Mouse (Mus musculus) G1E (cell line): Measurements from ENCODE around the gene Btbd2. TPM values are rescaled to one million over a fixed set of nuclear protein-coding genes. Genes with fewer than 3 reads are reported as not detected.

Experiments
- ATAC-seq: 2 replicates; pipeline ENCODE4 v1.8.0; 2016; ENCODE audit warnings: mild to moderate bottlenecking; ENCODE audit not compliant: insufficient number of reproducible peaks, poor library complexity, low FRiP score, severe bottlenecking; ENCODE audit errors: extremely low read depth
- DNase-seq: peaks from one replicate; pipeline ENCODE4 v3.0.0; 2012; ENCODE audit warnings: low spot score
- H3K27me3 ChIP-seq: 2 replicates; pipeline ENCODE4 v1.6.1; 2012; ENCODE audit warnings: mild to moderate bottlenecking, low read length, inconsistent platforms; ENCODE audit not compliant: insufficient read depth
- H3K36me3 ChIP-seq: replicated peaks from 2 replicates; pipeline ENCODE3; 2012; ENCODE audit warnings: mild to moderate bottlenecking, inconsistent platforms
- H3K4me1 ChIP-seq: 2 replicates; pipeline ENCODE4 v1.6.1; 2012; ENCODE audit warnings: low read depth, low read length, inconsistent platforms, mixed read lengths; ENCODE audit not compliant: insufficient read depth
- H3K4me3 ChIP-seq: 2 replicates; pipeline ENCODE4 v1.5.1; 2012; ENCODE audit warnings: low read depth, mild to moderate bottlenecking, inconsistent platforms, low read length, moderate library complexity, mixed read lengths
- H3K9me3 ChIP-seq: replicated peaks from 2 replicates; pipeline ENCODE4 v1.6.1; 2012; ENCODE audit warnings: inconsistent platforms
- CTCF ChIP-seq: IDR thresholded peaks from 2 replicates; pipeline ENCODE4 v1.5.1; 2012; ENCODE audit warnings: low read depth, low read length, inconsistent platforms, mixed read lengths
- GATA1 ChIP-seq: IDR thresholded peaks from 2 replicates; pipeline ENCODE4 v1.6.1; 2012; ENCODE audit warnings: borderline replicate concordance, low read length, inconsistent platforms, mixed read lengths
- GATA2 ChIP-seq: IDR thresholded peaks from 2 replicates; pipeline ENCODE4 v1.6.1; 2012; ENCODE audit warnings: low read depth, low read length, inconsistent platforms, borderline replicate concordance
- POLR2AphosphoS5 ChIP-seq: IDR thresholded peaks from 2 replicates; pipeline ENCODE4 v1.6.1; 2012; ENCODE audit warnings: low read depth, low read length, inconsistent platforms; ENCODE audit not compliant: insufficient replicate concordance
- TAL1 ChIP-seq: conservative IDR thresholded peaks from 2 replicates; pipeline ENCODE4 v1.6.1; 2012; ENCODE audit warnings: low read depth, low read length, inconsistent platforms, mixed read lengths
- polyA plus RNA-seq: library from polyadenylated mRNA; stranded (reverse); fragments of >175 nt; gene quantifications from 2 replicates; pipeline ENCODE4 v1.2.3, GENCODE M21; 2012
- total RNA-seq, 2 experiments: library from RNA; stranded (forward) in 1 of 2; stranded (reverse) in 1 of 2; fragments of 200-1000 nt in 1 of 2; fragments of >200 nt in 1 of 2; fragmentation: Nextera tagmentation in 1 of 2; gene quantifications; 2 replicates each; pipeline ENCODE4 v1.2.3; 2014 to 2017

Gene Btbd2
- total and polyA plus RNA-seq, 3 experiments, result 19.2 to 102 (median 19.7) TPM

- no peak for ATAC-seq
- no peak for DNase-seq
- Histone ChIP-seq H3K27me3 (no peaks in the 10 kb centered on the region; the same call in 1 of the 2 replicates), H3K4me1 (peaks cover 93% of the 10 kb centered on the region), H3K9me3 (no peaks in the 10 kb centered on the region), H3K36me3 (peaks cover 89% of the 10 kb centered on the region), H3K4me3 (no peak overlapping the region; the same call in 1 of the 2 replicates)
- TF ChIP-seq GATA1 (no peak), POLR2AphosphoS5 (no peak), CTCF (no peak), TAL1 (no peak), GATA2 (no peak)
These were observed 14.4 kb upstream of the Btbd2 start for GRCm38 (mm10) chr10:80671251-80671650.

- Histone ChIP-seq H3K4me1 (peaks cover 100% of the 10 kb centered on the region), H3K4me3 (no peak overlapping the region), H3K36me3 (peaks cover 96% of the 10 kb centered on the region), H3K27me3 (no peaks in the 10 kb centered on the region; the same call in 1 of the 2 replicates), H3K9me3 (no peaks in the 10 kb centered on the region)
- TF ChIP-seq CTCF, result no peak
- TF ChIP-seq POLR2AphosphoS5, result no peak
- TF ChIP-seq TAL1, result no peak
- no peak for TF ChIP-seq GATA1
- no peak for TF ChIP-seq GATA2
- no peak for DNase-seq
- no peak for ATAC-seq
These were observed 13.7 kb upstream of the Btbd2 start for GRCm38 (mm10) chr10:80670531-80670930.

- H3K27me3 ChIP-seq, result no peaks in the 10 kb centered on the region; the same call in 1 of the 2 replicates
- H3K4me1 ChIP-seq, result peaks cover 100% of the 10 kb centered on the region
- no peaks in the 10 kb centered on the region for H3K9me3 ChIP-seq
- TF ChIP-seq GATA1 (no peak), POLR2AphosphoS5 (no peak), TAL1 (no peak), CTCF (no peak), GATA2 (no peak)
- DNase-seq (no peak), ATAC-seq (no peak)
- peaks cover 100% of the 10 kb centered on the region for H3K36me3 ChIP-seq
- no peak overlapping the region; the same call in 1 of the 2 replicates for H3K4me3 ChIP-seq
These were observed 13.0 kb upstream of the Btbd2 start for GRCm38 (mm10) chr10:80669737-80670485.

GRCm38 (mm10) chr10:80669018-80669417, 12.1 kb upstream of the Btbd2 start:
- H3K27me3 ChIP-seq, result no peaks in the 10 kb centered on the region; the same call in 1 of the 2 replicates
- H3K4me1 ChIP-seq, result peaks cover 100% of the 10 kb centered on the region
- no peaks in the 10 kb centered on the region for H3K9me3 ChIP-seq
- peaks cover 91% of the 10 kb centered on the region for H3K36me3 ChIP-seq
- no peak overlapping the region; the same call in 1 of the 2 replicates for H3K4me3 ChIP-seq
- TF ChIP-seq CTCF (no peak), POLR2AphosphoS5 (no peak), GATA1 (no peak), GATA2 (no peak), TAL1 (no peak)
- DNase-seq (no peak), ATAC-seq (no peak)

GRCm38 (mm10) chr10:80668614-80669013, 11.7 kb upstream of the Btbd2 start:
- peak overlapping the region; percentile 20; the same call in 1 of the 2 replicates for H3K4me3 ChIP-seq
- H3K27me3 ChIP-seq, result no peaks in the 10 kb centered on the region; the same call in 1 of the 2 replicates
- TF ChIP-seq CTCF (no peak), POLR2AphosphoS5 (no peak), TAL1 (no peak), GATA1 (no peak), GATA2 (no peak)
- H3K4me1 ChIP-seq, result peaks cover 100% of the 10 kb centered on the region
- peaks cover 87% of the 10 kb centered on the region for H3K36me3 ChIP-seq
- DNase-seq (no peak), ATAC-seq (no peak)
- H3K9me3 ChIP-seq, result no peaks in the 10 kb centered on the region

GRCm38 (mm10) chr10:80666837-80667412, 10.1 kb upstream of the Btbd2 start:
- Histone ChIP-seq H3K4me3 (peak overlapping the region; percentile 13; the same call in 1 of the 2 replicates), H3K4me1 (peaks cover 97% of the 10 kb centered on the region), H3K9me3 (no peaks in the 10 kb centered on the region), H3K27me3 (no peaks in the 10 kb centered on the region; the same call in 1 of the 2 replicates), H3K36me3 (peaks cover 70% of the 10 kb centered on the region)
- DNase-seq, result no peak
- no peak for TF ChIP-seq TAL1
- TF ChIP-seq GATA2, result no peak
- TF ChIP-seq GATA1, result no peak
- TF ChIP-seq CTCF, result no peak
- TF ChIP-seq POLR2AphosphoS5, result no peak
- no peak for ATAC-seq
